Mouse (Mus musculus): Measurements from ENCODE around the gene Aldoc.
A peak's percentile ranks its signal among the peaks of the same experiment; 100 is the strongest.

GRCm38 (mm10) chr11:78301357-78302084 is 21.2 kb upstream of the Aldoc start, which contains the start of gene Spag5:
- TF ChIP-seq CTCF (IDR thresholded peaks at IDR 0.05; ENCODE audit: borderline replicate concordance, insufficient read depth, low read depth, low read length), result no peak
- 0 out of 2 replicates have a peak, but pooled peaks have one; percentile 16 for TF ChIP-seq POLR2A (IDR thresholded peaks at IDR 0.05; ENCODE audit: borderline replicate concordance, insufficient read depth, low read length)
